Mouse (Mus musculus): Measurements from ENCODE around the gene Syn3.
"Not testable (repeated sequence)": the region's sequence is repeated elsewhere in the genome, so short reads cannot be mapped to it uniquely, and the experiment has no call there.

The Syn3 gene

GRCm38 (mm10) chr10:86468612-86469546 is 29.8 kb downstream of the Syn3 start:
- DNase-seq = no peak

- DNase-seq = peak; percentile 81
These were observed 35.0 kb downstream of the Syn3 start for GRCm38 (mm10) chr10:86463538-86464199.

DNA sequence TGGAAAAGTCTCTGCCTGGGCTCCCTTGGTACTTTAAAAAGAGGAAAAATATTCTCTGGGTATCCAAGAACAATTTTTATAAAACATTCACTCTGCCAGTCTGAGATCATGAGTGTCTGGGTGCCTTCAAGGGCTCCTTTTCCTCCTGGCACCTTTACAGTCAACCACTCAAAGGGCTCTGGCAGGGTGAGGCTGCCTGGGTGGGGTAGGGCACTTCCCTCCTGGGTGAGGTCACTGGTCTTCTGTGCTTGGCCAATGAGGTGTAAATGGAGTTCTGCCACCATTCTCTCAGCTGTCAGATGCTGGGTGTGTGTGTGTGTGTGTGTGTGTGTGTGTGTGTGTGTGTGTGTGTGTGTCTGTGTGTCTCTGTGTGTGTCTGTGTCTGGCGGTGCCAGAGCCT is 39.1 kb downstream of the Syn3 start:
- DNase-seq = no peak

- DNase-seq = peak; percentile 22
These were observed 41.0 kb downstream of the Syn3 start for GRCm38 (mm10) chr10:86457665-86458209.

GRCm38 (mm10) chr10:86457195-86457594 is 41.5 kb downstream of the Syn3 start:
- DNase-seq = no peak

- DNase-seq = no peak
These were observed 43.2 kb downstream of the Syn3 start for GRCm38 (mm10) chr10:86455296-86456055.

- peak; percentile 85 for DNase-seq
These were observed 46.2 kb downstream of the Syn3 start for GRCm38 (mm10) chr10:86452326-86452995.

DNA sequence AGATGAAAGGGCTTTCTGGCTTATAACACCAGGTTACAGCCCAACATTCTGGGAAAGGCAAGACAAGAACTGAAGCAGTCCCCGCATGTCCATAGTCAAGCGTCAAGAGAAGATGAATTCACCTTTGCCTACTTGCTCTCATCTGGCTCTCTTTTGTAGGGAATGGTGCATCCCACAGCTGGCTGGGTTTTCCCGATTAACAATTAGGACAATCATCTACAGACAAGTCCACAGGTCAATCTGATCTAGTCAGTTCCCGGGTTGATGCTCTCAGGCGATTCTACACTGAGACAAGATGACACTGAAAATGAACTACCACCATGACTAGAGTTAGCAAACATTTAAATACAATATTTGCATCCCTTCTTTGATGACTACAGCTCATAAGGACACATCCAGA is 47.4 kb downstream of the Syn3 start:
- DNase-seq = no peak

- no peak for DNase-seq
These were observed 52.0 kb downstream of the Syn3 start for GRCm38 (mm10) chr10:86446649-86447048.

- no peak for DNase-seq
These were observed 53.5 kb downstream of the Syn3 start for GRCm38 (mm10) chr10:86445207-86445606.

- DNase-seq = no peak
These were observed 54.0 kb downstream of the Syn3 start for GRCm38 (mm10) chr10:86444665-86445064.

- DNase-seq = no peak
These were observed 56.9 kb downstream of the Syn3 start for GRCm38 (mm10) chr10:86441765-86442164.

DNA sequence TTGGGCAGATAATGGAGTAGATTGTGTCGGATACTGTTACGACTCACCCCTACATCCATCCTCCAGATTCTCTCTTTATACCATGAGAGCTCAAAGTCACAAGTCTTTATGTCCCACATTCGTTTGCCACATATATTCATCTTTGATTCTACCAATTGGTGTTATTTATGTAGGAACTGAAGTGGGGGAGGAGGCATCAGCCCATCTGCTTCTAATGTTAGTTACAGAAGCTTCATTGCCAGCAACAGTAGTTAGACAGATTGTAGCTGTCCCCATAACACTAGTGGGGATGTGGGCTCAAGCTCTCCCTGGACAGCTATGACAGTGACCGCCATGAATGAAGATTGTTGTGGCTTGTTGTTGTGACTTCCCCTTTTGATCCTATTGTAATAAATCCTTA is 59.1 kb downstream of the Syn3 start:
- no peak for DNase-seq

DNA sequence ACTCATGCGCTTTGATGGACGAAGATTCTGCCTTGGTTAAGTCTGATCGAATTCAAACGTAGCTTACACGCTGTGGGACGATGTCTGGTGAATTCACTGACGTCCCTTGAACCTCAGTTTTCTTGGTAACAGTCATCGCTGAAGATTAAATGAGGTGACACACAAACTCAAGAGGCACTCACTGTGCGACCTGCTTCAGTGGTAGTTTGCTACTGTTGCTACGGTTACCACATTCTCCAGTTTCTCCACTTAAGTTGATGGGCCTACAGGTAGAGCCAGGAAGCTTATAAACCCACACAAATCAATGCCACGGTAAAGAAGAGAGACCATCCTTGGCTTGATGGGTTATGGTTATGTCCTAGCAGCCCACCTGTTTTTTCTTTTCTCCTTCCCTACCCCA is 61.4 kb downstream of the Syn3 start:
- DNase-seq = no peak

- not testable (repeated sequence) for DNase-seq
These were observed 63.7 kb downstream of the Syn3 start for GRCm38 (mm10) chr10:86435006-86435405.

GRCm38 (mm10) chr10:86429651-86430050 is 69.0 kb downstream of the Syn3 start:
- no peak for DNase-seq

DNA sequence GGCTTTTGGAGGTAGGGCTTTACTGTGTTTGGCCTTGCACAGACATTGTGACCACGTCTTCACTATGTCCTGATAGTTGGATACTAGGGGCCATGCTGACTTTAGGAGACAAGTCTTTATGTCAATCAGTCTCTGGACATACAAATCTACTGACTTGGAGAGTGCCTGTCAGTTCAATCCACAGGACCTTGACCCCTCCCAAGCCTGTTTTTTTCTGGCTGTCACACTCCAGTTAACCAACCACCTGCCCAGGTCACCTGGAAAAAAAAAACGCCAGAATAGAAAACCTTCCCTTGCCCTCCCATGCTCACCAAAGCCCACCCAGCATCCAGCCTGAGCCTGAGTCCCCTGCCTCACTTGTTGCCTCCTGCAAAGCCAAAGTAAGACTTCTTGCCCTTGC is 70.7 kb downstream of the Syn3 start:
- DNase-seq = no peak

- no peak for DNase-seq
These were observed 72.8 kb downstream of the Syn3 start for GRCm38 (mm10) chr10:86425690-86426530.

DNA sequence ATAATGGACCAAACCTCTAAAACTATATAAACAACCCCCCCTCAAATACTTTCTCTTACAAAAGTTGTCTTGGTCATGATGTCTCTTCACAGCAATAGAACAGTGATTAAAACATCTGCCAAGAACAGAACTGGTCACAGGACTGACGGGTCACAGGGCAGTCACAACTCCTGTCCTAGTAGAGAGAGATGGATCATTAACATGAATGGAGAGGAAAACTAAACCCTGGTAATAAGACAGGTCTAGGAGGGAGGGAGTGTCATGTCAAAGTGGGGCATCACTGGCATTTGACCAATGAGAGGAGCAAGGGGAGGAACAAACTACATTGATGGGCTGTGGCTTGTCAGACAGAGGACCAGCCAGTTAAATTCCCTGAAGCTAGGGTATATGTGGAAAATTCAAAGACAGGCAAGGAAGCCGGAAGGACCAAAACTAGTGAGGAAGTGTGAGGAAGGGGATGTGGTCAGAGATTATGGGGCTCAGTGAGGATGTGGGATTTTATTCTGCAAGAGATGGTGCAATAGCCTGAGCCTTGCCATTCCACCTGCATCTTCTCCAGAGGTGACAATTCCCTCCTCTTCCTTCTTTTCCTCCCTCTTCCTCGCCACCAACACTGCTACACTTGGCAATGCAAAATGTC is 76.8 kb downstream of the Syn3 start:
- no peak for DNase-seq

GRCm38 (mm10) chr10:86418931-86419330 is 79.8 kb downstream of the Syn3 start:
- peak; percentile 62 for DNase-seq

GRCm38 (mm10) chr10:86418345-86418744 is 80.4 kb downstream of the Syn3 start:
- peak; percentile 28 for DNase-seq
